11 mouse cellular contexts compared by ENCODE assay signal in the genomic region with DNA sequence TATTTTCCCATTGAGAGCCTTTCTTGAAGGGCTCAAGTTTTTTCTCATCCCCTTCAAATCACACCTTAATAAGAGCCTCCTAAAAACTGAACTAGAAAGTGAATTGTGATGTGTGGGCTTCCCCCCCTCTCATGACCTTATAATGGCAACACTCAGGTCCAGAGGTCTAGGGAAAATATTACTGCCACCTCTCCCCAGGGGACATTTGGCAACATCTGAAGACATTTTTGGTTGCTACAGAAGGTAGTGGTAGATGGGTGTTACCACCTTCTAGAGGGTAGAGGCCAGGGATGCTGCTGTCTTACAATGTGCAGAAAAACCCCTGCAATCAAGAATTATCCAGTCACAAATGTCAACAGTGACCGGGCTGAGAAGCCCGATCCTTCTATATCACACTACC.
"Had no signal": no experiment of that assay in that cellular context is flagged by ENCODE, and none has a peak within 500 bp of the region (broad histone marks: within the 10 kb centered on the region; RNA-seq: fewer than 3 reads in every experiment).

No protein-coding gene starts in this region.

- H3K4me1 ChIP-seq: intestine, embryonic 15.5 days had no signal

- H3K4me3 ChIP-seq: intestine, embryonic 15.5 days; layer of hippocampus, adult 2 months; limb, embryonic 12.5 days; neural tube, embryonic 13.5 days had no signal

- H3K27ac ChIP-seq: intestine, embryonic 15.5 days; layer of hippocampus, adult 2 months; limb, embryonic 12.5 days; neural tube, embryonic 13.5 days had no signal

- DNase-seq: kidney, adult 18-20 months; kidney, postnatal 10 days; kidney, postnatal 4 days; lung, adult 18-20 months; right cerebral cortex, postnatal 14 days; thymus, adult 18-20 months; thymus, postnatal 25 days had no signal

- H3K36me3 ChIP-seq: intestine, embryonic 15.5 days; limb, embryonic 12.5 days; neural tube, embryonic 13.5 days had no signal

- H3K27me3 ChIP-seq: intestine, embryonic 15.5 days; limb, embryonic 12.5 days; neural tube, embryonic 13.5 days had no signal
